Mouse (Mus musculus) lung, adult 2 months (tissue): ENCODE measurements at regions not wholly inside any gene's neighbourhood (a gene's known extent, or its start where the extent isn't known, plus 50 kb on each side); places are given as distances from the start of the nearest gene placed in this dataset.

Experiments used
- CTCF ChIP-seq: fragments of 200-500 bp; IDR thresholded peaks from 2 replicates; pipeline ENCODE4 v1.5.1; 2011; ENCODE audit warnings: mild to moderate bottlenecking, low read length, control low read depth; ENCODE audit not compliant: insufficient read depth
- POLR2A ChIP-seq: fragments of 200-500 bp; IDR thresholded peaks from 2 replicates; pipeline ENCODE4 v1.6.1; 2011; ENCODE audit warnings: low read depth, mild to moderate bottlenecking, control low read depth, low read length, borderline replicate concordance; ENCODE audit errors: extremely low read depth

DNA sequence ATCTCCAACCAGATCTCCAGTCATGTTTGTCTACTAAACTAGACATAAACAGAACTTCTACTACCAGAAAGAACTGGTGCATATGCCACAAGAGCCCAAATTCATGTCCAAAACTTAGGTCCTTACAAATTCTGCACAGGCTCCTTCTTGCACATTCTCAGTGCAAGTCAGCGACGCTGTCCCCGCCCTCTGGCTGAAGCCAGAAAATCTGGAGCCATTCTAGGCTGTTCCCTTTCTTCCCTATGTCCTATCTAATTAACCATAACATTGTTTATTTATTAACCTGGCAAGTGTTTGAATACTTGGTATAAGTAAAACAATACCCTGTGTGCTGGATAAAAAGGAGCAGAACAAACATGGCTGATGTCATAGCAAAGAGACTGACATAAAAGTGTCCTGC, 122.7 kb downstream of the Tent5c start:
- TF ChIP-seq CTCF (no peak), POLR2A (no peak)
